Mouse (Mus musculus): ENCODE measurements around the gene Stx11.

GRCm38 (mm10) chr10:12955831-12956230 is 8.3 kb downstream of the Stx11 start:
- TF ChIP-seq POLR2A (IDR thresholded peaks at IDR 0.05; ENCODE audit: control insufficient read depth, extremely low read depth, insufficient read depth, low read length, poor library complexity) (no peak), CTCF (IDR thresholded peaks at IDR 0.05; ENCODE audit: borderline replicate concordance, control insufficient read depth, extremely low read depth, insufficient read depth, low read length, poor library complexity) (no peak)
